Mouse (Mus musculus) forebrain, embryonic 14.5 days (tissue): ENCODE measurements at regions not wholly inside any gene's neighbourhood (a gene's known extent, or its start where the extent isn't known, plus 50 kb on each side); places are given as distances from the start of the nearest gene placed in this dataset.

Experiments
- ATAC-seq: fragments of 200-750 bp; cut with Nextera tagmentation; 2 replicates; pipeline ENCODE4 v1.8.0; 2017; ENCODE audit warnings: mild to moderate bottlenecking, moderate library complexity
- DNase-seq: peaks from one replicate; pipeline ENCODE4 v3.0.0-alpha.2; 2015; ENCODE audit warnings: low spot score
- H3K27ac ChIP-seq: fragments of 300-500 bp; sonication (generic); 2 replicates; pipeline ENCODE4 v1.5.1; 2014; ENCODE audit warnings: low read depth, mild to moderate bottlenecking, control low read depth, low read length, moderate library complexity
- H3K27me3 ChIP-seq: fragments of 300-500 bp; sonication (generic); replicated peaks from 2 replicates; pipeline ENCODE4 v1.6.1; 2014; ENCODE audit warnings: low read length, control low read depth, mixed read lengths; ENCODE audit not compliant: control insufficient read depth, insufficient read depth
- H3K36me3 ChIP-seq: fragments of 300-500 bp; sonication (generic); 2 replicates; pipeline ENCODE4 v1.6.1; 2014; ENCODE audit warnings: low read length, control low read depth; ENCODE audit not compliant: control insufficient read depth, insufficient read depth
- H3K4me1 ChIP-seq: fragments of 300-500 bp; sonication (generic); 2 replicates; pipeline ENCODE4 v1.6.1; 2014; ENCODE audit warnings: antibody characterized with exemption, low read length, control low read depth; ENCODE audit not compliant: control insufficient read depth, insufficient read depth
- H3K4me2 ChIP-seq: fragments of 300-500 bp; sonication (generic); 2 replicates; pipeline ENCODE4 v1.6.1; 2014; ENCODE audit warnings: mild to moderate bottlenecking, control low read depth, low read length
- H3K4me3 ChIP-seq: fragments of 300-500 bp; sonication (generic); 2 replicates; pipeline ENCODE4 v1.5.1; 2014; ENCODE audit warnings: low read depth, low read length, control low read depth
- H3K9ac ChIP-seq: fragments of 300-500 bp; sonication (generic); 2 replicates; pipeline ENCODE4 v1.6.1; 2014; ENCODE audit warnings: mild to moderate bottlenecking, low read length, control low read depth, moderate library complexity
- H3K9me3 ChIP-seq: fragments of 300-500 bp; sonication (generic); replicated peaks from 2 replicates; pipeline ENCODE4 v1.6.1; 2016; ENCODE audit warnings: low read length, control low read depth, mixed read lengths; ENCODE audit not compliant: control insufficient read depth
- WGBS: fragments of 180-500 bp; shearing (Covaris S2); extraction: QIAGEN DNeasy Blood & Tissue Kit; methylation state at CpG from one replicate; pipeline ENCODE4 v1.1.7; 2014; 5-methylcytosine and 5-hydroxymethylcytosine counted together

- H3K9ac ChIP-seq, result no peak overlapping the region
- H3K4me2 ChIP-seq, result no peak overlapping the region
- no peak overlapping the region for H3K4me3 ChIP-seq
- no peaks in the 10 kb centered on the region for H3K27me3 ChIP-seq
- no peaks in the 10 kb centered on the region for H3K36me3 ChIP-seq
- ATAC-seq (no peak), DNase-seq (no peak)
- H3K9me3 ChIP-seq, result no peaks in the 10 kb centered on the region
- 90% methylated on average over 5 of the region's 5 CpGs for WGBS
- H3K4me1 ChIP-seq, result no peaks in the 10 kb centered on the region
- H3K27ac ChIP-seq, result no peak overlapping the region
Measured at GRCm38 (mm10) chr6:95999441-95999840, 113.5 kb upstream of the Fam19a1 start.

GRCm38 (mm10) chr6:96000011-96000476, 112.9 kb upstream of the Fam19a1 start:
- Histone ChIP-seq H3K9ac (no peak overlapping the region), H3K36me3 (no peaks in the 10 kb centered on the region), H3K27me3 (no peaks in the 10 kb centered on the region), H3K4me1 (no peaks in the 10 kb centered on the region), H3K4me2 (no peak overlapping the region), H3K27ac (no peak overlapping the region; the same call in 1 of the 2 replicates), H3K9me3 (no peaks in the 10 kb centered on the region), H3K4me3 (no peak overlapping the region)
- DNase-seq (peak; percentile 51), ATAC-seq (peak; percentile 67)
- 62% methylated on average over 10 of the region's 10 CpGs for WGBS

GRCm38 (mm10) chr6:96011299-96011698, 101.7 kb upstream of the Fam19a1 start:
- Histone ChIP-seq H3K27me3 (no peaks in the 10 kb centered on the region), H3K4me2 (no peak overlapping the region), H3K36me3 (no peaks in the 10 kb centered on the region), H3K4me1 (no peaks in the 10 kb centered on the region), H3K4me3 (no peak overlapping the region), H3K27ac (no peak overlapping the region), H3K9ac (no peak overlapping the region), H3K9me3 (no peaks in the 10 kb centered on the region)
- DNase-seq (no peak), ATAC-seq (no peak)
- WGBS, result 87% methylated on average over 5 of the region's 5 CpGs

GRCm38 (mm10) chr6:96028022-96028704, 84.8 kb upstream of the Fam19a1 start:
- H3K36me3 ChIP-seq, result no peaks in the 10 kb centered on the region

GRCm38 (mm10) chr6:96043711-96044110, 69.2 kb upstream of the Fam19a1 start:
- Histone ChIP-seq H3K36me3 (no peaks in the 10 kb centered on the region), H3K4me3 (no peak overlapping the region), H3K27ac (no peak overlapping the region), H3K27me3 (no peaks in the 10 kb centered on the region), H3K9ac (no peak overlapping the region), H3K4me2 (no peak overlapping the region), H3K9me3 (no peaks in the 10 kb centered on the region), H3K4me1 (no peaks in the 10 kb centered on the region)
- WGBS, result 85% methylated on average over 4 of the region's 4 CpGs
- ATAC-seq, result no peak
- DNase-seq, result no peak

More at GRCm38 (mm10) chr6:96028022-96028704, 84.8 kb upstream of the Fam19a1 start:
- Histone ChIP-seq H3K4me1 (no peaks in the 10 kb centered on the region), H3K27ac (no peak overlapping the region), H3K9ac (no peak overlapping the region), H3K27me3 (no peaks in the 10 kb centered on the region), H3K4me3 (no peak overlapping the region), H3K4me2 (no peak overlapping the region), H3K9me3 (no peaks in the 10 kb centered on the region)
- 88% methylated on average over 7 of the region's 7 CpGs for WGBS
- DNase-seq, result no peak
- ATAC-seq, result no peak

- no peak overlapping the region for H3K4me2 ChIP-seq
- no peaks in the 10 kb centered on the region for H3K27me3 ChIP-seq
- H3K9me3 ChIP-seq, result no peaks in the 10 kb centered on the region
- 94% methylated on average over 4 of the region's 4 CpGs for WGBS
- H3K27ac ChIP-seq, result no peak overlapping the region
- ATAC-seq (no peak), DNase-seq (no peak)
- H3K4me3 ChIP-seq, result no peak overlapping the region
- H3K9ac ChIP-seq, result no peak overlapping the region
- H3K4me1 ChIP-seq, result no peaks in the 10 kb centered on the region
- H3K36me3 ChIP-seq, result no peaks in the 10 kb centered on the region
Measured at GRCm38 (mm10) chr6:96053476-96053875, 59.5 kb upstream of the Fam19a1 start.

- no peak overlapping the region for H3K9ac ChIP-seq
- ATAC-seq (no peak), DNase-seq (no peak)
- H3K27me3 ChIP-seq, result no peaks in the 10 kb centered on the region
- H3K9me3 ChIP-seq, result no peaks in the 10 kb centered on the region
- no peak overlapping the region for H3K4me3 ChIP-seq
- H3K36me3 ChIP-seq, result no peaks in the 10 kb centered on the region
- no peak overlapping the region for H3K27ac ChIP-seq
- 92% methylated on average over 2 of the region's 2 CpGs for WGBS
- H3K4me2 ChIP-seq, result no peak overlapping the region
- H3K4me1 ChIP-seq, result no peaks in the 10 kb centered on the region
Measured at GRCm38 (mm10) chr6:96057011-96057410, 55.9 kb upstream of the Fam19a1 start.

- 94% methylated on average over 5 of the region's 5 CpGs for WGBS
- H3K4me3 ChIP-seq, result no peak overlapping the region
- H3K4me2 ChIP-seq, result no peak overlapping the region
- H3K27me3 ChIP-seq, result no peaks in the 10 kb centered on the region
- no peaks in the 10 kb centered on the region for H3K4me1 ChIP-seq
- no peaks in the 10 kb centered on the region for H3K9me3 ChIP-seq
- DNase-seq (no peak), ATAC-seq (no peak)
- no peak overlapping the region for H3K9ac ChIP-seq
- no peak overlapping the region for H3K27ac ChIP-seq
- H3K36me3 ChIP-seq, result no peaks in the 10 kb centered on the region
Measured at GRCm38 (mm10) chr6:96057575-96058159, 55.3 kb upstream of the Fam19a1 start.

- H3K36me3 ChIP-seq, result no peaks in the 10 kb centered on the region
- no peak overlapping the region for H3K27ac ChIP-seq
- DNase-seq, result no peak
- no peak overlapping the region for H3K9ac ChIP-seq
- ATAC-seq, result no peak
- H3K4me2 ChIP-seq, result no peak overlapping the region
- H3K27me3 ChIP-seq, result no peaks in the 10 kb centered on the region
- 80% methylated on average over 1 of the region's 1 CpGs for WGBS
- no peaks in the 10 kb centered on the region for H3K9me3 ChIP-seq
- no peak overlapping the region for H3K4me3 ChIP-seq
- H3K4me1 ChIP-seq, result no peaks in the 10 kb centered on the region
Measured at GRCm38 (mm10) chr6:96061979-96062378, 51.0 kb upstream of the Fam19a1 start.
